Comparison of ENCODE assay signal across 26 mouse cellular contexts in the genomic region with DNA sequence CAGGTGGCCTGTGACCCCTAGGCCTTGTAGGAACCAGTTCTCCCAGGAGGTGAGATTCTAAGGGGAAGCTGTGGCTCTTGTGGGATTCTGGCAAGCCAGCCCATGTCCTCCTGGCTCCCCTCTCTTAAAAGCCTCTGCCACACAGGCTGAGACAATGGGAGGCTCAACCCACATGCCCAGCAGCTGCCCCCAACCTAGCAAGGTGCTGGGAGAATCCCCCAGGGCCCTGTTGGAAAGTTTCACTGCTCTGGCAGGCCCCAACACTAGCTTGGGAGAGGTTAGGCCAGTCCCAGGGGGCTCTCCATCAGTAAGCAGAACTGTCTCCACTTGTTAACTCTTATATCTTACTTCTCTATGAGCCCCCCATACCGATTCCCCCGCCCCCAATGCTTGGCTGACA.
"Had no signal": no experiment of that assay in that cellular context is flagged by ENCODE, and none has a peak within 500 bp of the region (broad histone marks: within the 10 kb centered on the region; RNA-seq: fewer than 3 reads in every experiment).

No protein-coding gene starts in this region.

- ATAC-seq: hindbrain, embryonic 16.5 days; inflammation-experienced regulatory T-cells, adult 6 months; intestine, embryonic 15.5 days; intestine, postnatal 0 days; liver, embryonic 12.5 days had no signal

- H3K27ac ChIP-seq: gastrocnemius, adult 2 months; heart, embryonic 10.5 days; hindbrain, embryonic 12.5 days; hindbrain, embryonic 14.5 days; intestine, embryonic 15.5 days; layer of hippocampus, adult 2 months; left cerebral cortex, adult 2 months; limb, embryonic 13.5 days; limb, embryonic 15.5 days; liver, embryonic 12.5 days; liver, embryonic 14.5 days had no signal

- DNase-seq: gastrocnemius, adult 2 months; gastrocnemius, postnatal 10 days; gastrocnemius, postnatal 25 days; heart, postnatal 10 days; heart, postnatal 4 days; kidney, adult 18-20 months; kidney, adult 8-10 months; kidney, postnatal 10 days; kidney, postnatal 25 days; kidney, postnatal 4 days; layer of hippocampus, postnatal 36 days had no signal

- H3K36me3 ChIP-seq: heart, embryonic 10.5 days; heart, embryonic 12.5 days; hindbrain, embryonic 10.5 days; hindbrain, embryonic 12.5 days; intestine, embryonic 15.5 days; limb, embryonic 13.5 days; limb, embryonic 15.5 days; liver, embryonic 12.5 days had no signal

- H3K4me3 ChIP-seq: gastrocnemius, adult 2 months; heart, embryonic 10.5 days; heart, embryonic 12.5 days; hindbrain, embryonic 10.5 days; hindbrain, embryonic 12.5 days; intestine, embryonic 15.5 days; layer of hippocampus, adult 2 months; left cerebral cortex, adult 2 months; limb, embryonic 13.5 days; limb, embryonic 15.5 days; liver, embryonic 12.5 days had no signal

- H3K9ac ChIP-seq: heart, embryonic 12.5 days; hindbrain, embryonic 12.5 days; hindbrain, embryonic 14.5 days; intestine, embryonic 15.5 days; limb, embryonic 13.5 days; limb, embryonic 15.5 days; liver, embryonic 12.5 days; liver, embryonic 14.5 days had no signal

- H3K9me3 ChIP-seq: heart, embryonic 10.5 days; hindbrain, embryonic 10.5 days; hindbrain, embryonic 12.5 days; intestine, embryonic 15.5 days; limb, embryonic 13.5 days; limb, embryonic 15.5 days; liver, embryonic 12.5 days had no signal

- H3K27me3 ChIP-seq: intestine, embryonic 15.5 days had no signal

- H3K4me2 ChIP-seq: heart, embryonic 12.5 days; hindbrain, embryonic 12.5 days; hindbrain, embryonic 14.5 days; intestine, embryonic 15.5 days; limb, embryonic 13.5 days; limb, embryonic 15.5 days; liver, embryonic 12.5 days had no signal
